Mouse (Mus musculus) CH12.LX (cell line): ENCODE measurements around the gene Tasp1. TPM values are rescaled to one million over a fixed set of nuclear protein-coding genes. Genes with fewer than 3 reads are reported as not detected.

Experiments
- DNase-seq: peaks from one replicate; pipeline ENCODE4 v3.0.0-alpha.2; 2013; ENCODE audit errors: extremely low read depth
- H3K27ac ChIP-seq: 2 replicates; pipeline ENCODE4 v1.5.1; 2012; ENCODE audit warnings: low read depth, mild to moderate bottlenecking, control low read depth, moderate library complexity; ENCODE audit not compliant: insufficient read depth
- H3K27me3 ChIP-seq: replicated peaks from 2 replicates; pipeline ENCODE3; 2012; ENCODE audit warnings: inconsistent platforms
- H3K36me3 ChIP-seq, 2 experiments: replicated peaks in 1 of 2; 2 replicates each; pipeline versions ENCODE3 to v1.6.1; 2012; ENCODE audit warnings: inconsistent platforms in 1 of 2, low read length in 1 of 2, mild to moderate bottlenecking in 1 of 2, mixed read lengths in 1 of 2, moderate library complexity in 1 of 2; ENCODE audit not compliant: control insufficient read depth in 1 of 2, insufficient read depth in 1 of 2
- H3K4me1 ChIP-seq, 2 experiments: 2 replicates each; pipeline ENCODE4 v1.6.1; 2012; ENCODE audit warnings: inconsistent platforms in 1 of 2, moderate library complexity in 1 of 2; ENCODE audit not compliant: insufficient read depth in 2 of 2, control insufficient read depth in 1 of 2
- H3K4me2 ChIP-seq: 2 replicates; pipeline ENCODE4 v1.6.1; 2012; ENCODE audit warnings: low read depth, mild to moderate bottlenecking, control low read depth; ENCODE audit not compliant: poor library complexity, insufficient read depth, severe bottlenecking
- H3K4me3 ChIP-seq, 3 experiments: fragments of 150-350 bp in 1 of 3; sonication (generic) in 1 of 3; replicated peaks in 1 of 3; 2 replicates each; pipeline versions ENCODE3 to v1.5.1; 2011 to 2012; ENCODE audit warnings: low read depth in 2 of 3, low read length in 2 of 3, mild to moderate bottlenecking in 2 of 3, moderate library complexity in 2 of 3, control low read depth in 1 of 3, improper control_type of control experiment in 1 of 3, inconsistent platforms in 1 of 3, mixed read lengths in 1 of 3; ENCODE audit not compliant: poor library complexity in 1 of 3
- H3K79me2 ChIP-seq: replicated peaks from 2 replicates; pipeline ENCODE4 v1.6.1; 2012; ENCODE audit warnings: mild to moderate bottlenecking, moderate library complexity; ENCODE audit not compliant: control insufficient read depth, poor library complexity, insufficient read depth, severe bottlenecking; ENCODE audit errors: extremely low read depth
- H3K9ac ChIP-seq: 2 replicates; pipeline ENCODE4 v1.6.1; 2012; ENCODE audit warnings: low read depth, mild to moderate bottlenecking, control low read depth, moderate library complexity; ENCODE audit not compliant: insufficient read depth
- H3K9me3 ChIP-seq: replicated peaks from 2 replicates; pipeline ENCODE3; 2012; ENCODE audit warnings: low read length, inconsistent platforms, mixed read lengths
- CHD2 ChIP-seq: IDR thresholded peaks from 2 replicates; pipeline ENCODE4 v1.6.1; 2011; ENCODE audit warnings: low read length, improper control_type of control experiment
- EP300 ChIP-seq: IDR thresholded peaks from 2 replicates; pipeline ENCODE4 v1.6.1; 2011; ENCODE audit warnings: low read length, improper control_type of control experiment
- ETS1 ChIP-seq: conservative IDR thresholded peaks from 2 replicates; pipeline ENCODE4 v1.6.1; 2012; ENCODE audit warnings: low read depth, mild to moderate bottlenecking, inconsistent platforms, low read length, improper control_type of control experiment, moderate library complexity
- JUN ChIP-seq: IDR thresholded peaks from 2 replicates; pipeline ENCODE4 v1.6.1; 2011; ENCODE audit warnings: low read depth, mild to moderate bottlenecking, low read length, improper control_type of control experiment, moderate library complexity; ENCODE audit not compliant: insufficient read depth
- MEF2A ChIP-seq: IDR thresholded peaks from 2 replicates; pipeline ENCODE4 v1.6.1; 2014; ENCODE audit warnings: low read depth, mild to moderate bottlenecking, inconsistent platforms, low read length, improper control_type of control experiment, borderline replicate concordance
- MYC ChIP-seq: IDR thresholded peaks from 2 replicates; pipeline ENCODE4 v1.6.1; 2011; ENCODE audit warnings: low read depth, mild to moderate bottlenecking, improper control_type of control experiment, low read length
- NRF1 ChIP-seq: IDR thresholded peaks from 2 replicates; pipeline ENCODE4 v1.6.1; 2014; ENCODE audit warnings: low read depth, mild to moderate bottlenecking, inconsistent platforms, low read length, improper control_type of control experiment, moderate library complexity
- POLR2A ChIP-seq: IDR thresholded peaks from 2 replicates; pipeline ENCODE4 v1.6.1; 2011; ENCODE audit warnings: low read depth, mild to moderate bottlenecking, improper control_type of control experiment, low read length
- POLR2AphosphoS2 ChIP-seq: IDR thresholded peaks from 2 replicates; pipeline ENCODE4 v1.6.1; 2011; ENCODE audit warnings: low read depth, low read length, improper control_type of control experiment
- RAD21 ChIP-seq: IDR thresholded peaks from 2 replicates; pipeline ENCODE4 v1.6.1; 2011; ENCODE audit warnings: low read depth, mild to moderate bottlenecking, low read length, improper control_type of control experiment, moderate library complexity
- RCOR1 ChIP-seq: conservative IDR thresholded peaks from 2 replicates; pipeline ENCODE4 v1.6.1; 2012; ENCODE audit warnings: low read depth, mild to moderate bottlenecking, inconsistent platforms, low read length, improper control_type of control experiment
- TCF12 ChIP-seq: IDR thresholded peaks from 2 replicates; pipeline ENCODE4 v1.6.1; 2014; ENCODE audit warnings: low read depth, mild to moderate bottlenecking, inconsistent platforms, low read length, improper control_type of control experiment
- UBTF ChIP-seq: IDR thresholded peaks from 2 replicates; pipeline ENCODE4 v1.6.1; 2012; ENCODE audit warnings: low read depth, mild to moderate bottlenecking, inconsistent platforms, low read length, improper control_type of control experiment, moderate library complexity
- dilution Hi-C: fragments of 300-500 bp; cut with MboI; formaldehyde crosslinking; loops from 2 replicates; pipeline ENCODE4 v1.14.3; 2020; ENCODE audit warnings: low sequenced_read_pairs; ENCODE audit not compliant: extremely low pct_unique_long_range_greater_than_20kb, extremely low pct_ligation_motif_present
- in situ Hi-C: fragments of 300-500 bp; cut with MboI; formaldehyde crosslinking; loops from 3 replicates; pipeline ENCODE4 v1.14.3; 2019; ENCODE audit warnings: low sequenced_read_pairs, low pct_ligation_motif_present, low pct_unique_long_range_greater_than_20kb, mixed read lengths
- polyA plus RNA-seq: library from polyadenylated mRNA; unstranded; fragments of >175 nt; gene quantifications from 2 replicates; pipeline ENCODE4 v1.2.1, GENCODE M21; 2012; ENCODE audit warnings: low read depth; ENCODE audit not compliant: insufficient read length
- total RNA-seq, 2 experiments: library from RNA; depleted of rRNA; stranded (reverse); fragments of 300-350 nt in 1 of 2; fragments of >200 nt in 1 of 2; gene quantifications; 2 replicates each; pipeline ENCODE4 v1.2.3; 2012 to 2014

Gene Tasp1
- total and polyA plus RNA-seq, 3 experiments: 28.8 to 64.5 (median 28.9) TPM

- in situ Hi-C loops: no loop called here
Measured at GRCm38 (mm10) chr2:139891405-139892089, 175.1 kb downstream of the Tasp1 start.

DNA sequence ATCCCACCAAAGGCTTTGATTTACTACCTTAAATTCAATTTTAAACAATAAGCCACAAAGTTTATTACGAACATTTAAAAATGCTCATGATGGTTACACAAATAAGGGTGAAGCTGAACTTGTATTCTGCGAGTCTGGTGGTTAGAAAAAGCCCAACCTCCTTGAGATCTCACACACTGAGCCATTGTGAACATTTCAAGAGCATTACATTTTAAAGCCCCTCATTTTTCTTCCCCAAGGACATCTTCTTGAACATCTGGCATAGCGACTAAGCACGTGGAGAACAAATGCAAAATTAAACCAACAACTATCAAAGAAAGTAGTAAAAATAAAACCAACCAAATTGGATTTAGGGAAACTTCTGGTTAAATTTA lies 182.4 kb downstream of the Tasp1 start:
- dilution Hi-C loops: no loop called here
- Histone ChIP-seq H3K4me1 (peaks cover 0 to 19% of the 10 kb centered on the region in 2 experiments; a peak in 2 of 4 replicates), H3K9me3 (no peaks in the 10 kb centered on the region), H3K79me2 (no peaks in the 10 kb centered on the region), H3K27ac (no peak overlapping the region), H3K36me3 (peaks cover 5 to 31% of the 10 kb centered on the region in 2 experiments), H3K9ac (no peak overlapping the region), H3K27me3 (no peaks in the 10 kb centered on the region), H3K4me3 (no peak overlapping the region), H3K4me2 (no peak overlapping the region)
- in situ Hi-C loops: no loop called here
- no peak for TF ChIP-seq MYC
- no peak for TF ChIP-seq CHD2
- TF ChIP-seq POLR2A: no peak
- no peak for TF ChIP-seq RAD21
- TF ChIP-seq POLR2AphosphoS2: no peak
- TF ChIP-seq TCF12: no peak
- no peak for TF ChIP-seq MEF2A
- no peak for TF ChIP-seq RCOR1
- TF ChIP-seq NRF1: no peak
- no peak for DNase-seq

More at GRCm38 (mm10) chr2:139891405-139892089, 175.1 kb downstream of the Tasp1 start:
- no peaks in the 10 kb centered on the region for H3K27me3 ChIP-seq
- no peaks in the 10 kb centered on the region for H3K79me2 ChIP-seq
- H3K4me1 ChIP-seq: peaks cover 0 to 11% of the 10 kb centered on the region in 2 experiments; a peak in 2 of 4 replicates
- DNase-seq: no peak
- no peak for TF ChIP-seq EP300
- no peak for TF ChIP-seq MYC
- no peak for TF ChIP-seq JUN
- no peak for TF ChIP-seq UBTF
- no peak for TF ChIP-seq ETS1
- no peak overlapping the region for H3K9ac ChIP-seq
- no peaks in the 10 kb centered on the region for H3K9me3 ChIP-seq
- peaks cover 0 to 5% of the 10 kb centered on the region in 2 experiments for H3K36me3 ChIP-seq
- no peak overlapping the region for H3K27ac ChIP-seq
- no peak overlapping the region for H3K4me3 ChIP-seq
- no peak overlapping the region for H3K4me2 ChIP-seq
- dilution Hi-C loops: no loop called here
